Mouse (Mus musculus) small intestine, adult 2 months (tissue): ENCODE measurements around the gene Nell1.

Experiments
- CTCF ChIP-seq: fragments of 200-500 bp; IDR thresholded peaks from 2 replicates; pipeline ENCODE4 v1.5.1; 2012; ENCODE audit warnings: low read depth, mild to moderate bottlenecking, control low read depth, inconsistent platforms, low read length, moderate library complexity, mixed read lengths; ENCODE audit not compliant: insufficient replicate concordance, insufficient read length; ENCODE audit errors: extremely low read depth
- POLR2A ChIP-seq: fragments of 200-500 bp; IDR thresholded peaks from 2 replicates; pipeline ENCODE4 v1.6.1; 2012; ENCODE audit warnings: low read depth, mild to moderate bottlenecking, control low read depth, inconsistent platforms, low read length, moderate library complexity

DNA sequence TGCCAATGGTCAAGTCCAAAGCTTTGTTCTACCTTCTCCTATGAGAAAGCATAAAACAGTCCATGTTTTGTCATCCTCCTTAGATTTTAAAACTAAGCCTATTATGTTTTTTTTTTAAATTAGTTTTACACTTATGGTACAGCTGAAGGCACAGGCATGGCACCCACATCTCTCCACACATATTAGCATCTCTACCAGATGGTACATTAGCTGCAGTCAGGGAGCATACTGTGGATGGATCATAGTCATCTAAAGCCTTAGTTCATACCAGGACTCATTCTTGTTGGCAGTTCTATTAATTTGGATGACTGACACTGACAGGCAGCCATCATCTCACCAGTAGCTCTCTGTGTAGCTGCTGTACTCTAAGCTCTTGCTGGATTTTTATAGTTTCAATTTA lies 466.6 kb downstream of the Nell1 start:
- TF ChIP-seq CTCF (no peak), POLR2A (no peak)
